9 mouse cellular contexts compared by ENCODE assay signal in genomic region chr10:62060224-62060913, GRCm38 (mm10).
DNase-seq lines count a peak whose midpoint lies in the region; ATAC-seq and TF ChIP-seq lines count a peak whose summit lies in the region.
"Had no signal": no experiment of that assay in that cellular context is flagged by ENCODE, and none has a peak within 500 bp of the region (broad histone marks: within the 10 kb centered on the region; RNA-seq: fewer than 3 reads in every experiment).

No protein-coding gene starts in this region.

- H3K4me1 ChIP-seq in lung, embryonic 14.5 days (ENCODE audit: insufficient read depth), result peaks cover 15% of the 10 kb centered on the region
- H3K4me1 ChIP-seq in embryonic facial prominence, embryonic 12.5 days, result peaks cover 21% of the 10 kb centered on the region

- 37% methylated on average over 16 of the region's 16 CpGs for WGBS in lung, embryonic 14.5 days
- WGBS in embryonic facial prominence, embryonic 12.5 days, result 26% methylated on average over 16 of the region's 16 CpGs

- H3K4me3 ChIP-seq in gastrocnemius, adult 2 months, result no peak overlapping the region
- no peak overlapping the region for H3K4me3 ChIP-seq in lung, embryonic 14.5 days (ENCODE audit: low read depth, low read length)
- H3K4me3 ChIP-seq in embryonic facial prominence, embryonic 12.5 days, result no peak overlapping the region
- H3K4me3 ChIP-seq: erythroblast, embryonic 14.5 days had no signal

- DNase-seq in gastrocnemius, adult 2 months, result peak; percentile 31
- DNase-seq in gastrocnemius, postnatal 25 days, result no peak
- DNase-seq in lung, embryonic 14.5 days, result peak; percentile 89
- DNase-seq in lung, adult 18-20 months, result no peak
- peak; percentile 40 for DNase-seq in neural tube, embryonic 10.5 days (ENCODE audit: extremely low spot score, low spot score)
- DNase-seq in adrenal gland, adult 2 months, result no peak
- DNase-seq in thymus, postnatal 25 days, result no peak

- H3K9me3 ChIP-seq in lung, embryonic 14.5 days (ENCODE audit: low read depth, low read length), result no peaks in the 10 kb centered on the region
- no peaks in the 10 kb centered on the region for H3K9me3 ChIP-seq in embryonic facial prominence, embryonic 12.5 days

- no peaks in the 10 kb centered on the region for H3K36me3 ChIP-seq in lung, embryonic 14.5 days (ENCODE audit: insufficient read depth)
- H3K36me3 ChIP-seq in embryonic facial prominence, embryonic 12.5 days, result no peaks in the 10 kb centered on the region

- no peak for TF ChIP-seq CTCF in gastrocnemius, adult 2 months (IDR thresholded peaks at IDR 0.05)
- no peak for TF ChIP-seq CTCF in lung, embryonic 14.5 days (IDR thresholded peaks at IDR 0.05; ENCODE audit: low read depth)

- H3K9ac ChIP-seq in lung, embryonic 14.5 days, result no peak overlapping the region
- no peak overlapping the region for H3K9ac ChIP-seq in embryonic facial prominence, embryonic 12.5 days

- ATAC-seq in lung, embryonic 14.5 days (ENCODE audit: insufficient read depth), result peak; percentile 77
- ATAC-seq in embryonic facial prominence, embryonic 12.5 days (ENCODE audit: insufficient number of reproducible peaks, insufficient read depth, low FRiP score, low TSS enrichment), result peak; percentile 35; the same call in 1 of the 2 replicates

- 0 out of 2 replicates have a peak overlapping the region, but pooled peaks have one; percentile 18 for H3K4me2 ChIP-seq in lung, embryonic 14.5 days
- no peak overlapping the region for H3K4me2 ChIP-seq in embryonic facial prominence, embryonic 12.5 days (replicated peaks)

- intact Hi-C loops in gastrocnemius, adult 2 months (cut with DNase I), result no loop called here

- H3K27ac ChIP-seq in gastrocnemius, adult 2 months, result no peak overlapping the region
- peak overlapping the region; percentile 58 for H3K27ac ChIP-seq in lung, embryonic 14.5 days (ENCODE audit: low read depth)
- H3K27ac ChIP-seq in embryonic facial prominence, embryonic 12.5 days, result peak overlapping the region; percentile 69

- H3K27me3 ChIP-seq in lung, embryonic 14.5 days (ENCODE audit: insufficient read depth, low read length), result no peaks in the 10 kb centered on the region
- H3K27me3 ChIP-seq in embryonic facial prominence, embryonic 12.5 days, result no peaks in the 10 kb centered on the region

Comparison
In these comparisons a context has a peak if more than half of its experiments do, and no peak if none do; other contexts are left out.
1. DNase-seq: peak in gastrocnemius, adult 2 months (single experiment), lung, embryonic 14.5 days (single experiment) and neural tube, embryonic 10.5 days (single experiment); none in gastrocnemius, postnatal 25 days (single experiment), lung, adult 18-20 months (0 of 2), adrenal gland, adult 2 months (single experiment) and thymus, postnatal 25 days (single experiment).